Mouse (Mus musculus) hindbrain, embryonic 11.5 days (tissue): ENCODE data around the gene Crygn. TPM values are rescaled to one million over a fixed set of nuclear protein-coding genes. Genes with fewer than 3 reads are reported as not detected.

Experiments used
- ATAC-seq: fragments of 200-750 bp; cut with Nextera tagmentation; 2 replicates; pipeline ENCODE4 v1.8.0; 2017; ENCODE audit warnings: mild to moderate bottlenecking, moderate TSS enrichment, moderate library complexity; ENCODE audit not compliant: low FRiP score
- DNase-seq: peaks from one replicate; pipeline ENCODE4 v3.0.0-alpha.2; 2015; ENCODE audit warnings: low spot score
- H3K27ac ChIP-seq: fragments of 300-500 bp; sonication (generic); 2 replicates; pipeline ENCODE4 v1.5.1; 2014; ENCODE audit warnings: mild to moderate bottlenecking, low read depth, low read length
- H3K27me3 ChIP-seq: fragments of 300-500 bp; sonication (generic); 2 replicates; pipeline ENCODE4 v1.6.1; 2014; ENCODE audit warnings: mild to moderate bottlenecking, low read length, moderate library complexity, mixed read lengths; ENCODE audit not compliant: control insufficient read depth, insufficient read depth
- H3K36me3 ChIP-seq: fragments of 300-500 bp; sonication (generic); 2 replicates; pipeline ENCODE4 v1.6.1; 2014; ENCODE audit warnings: mild to moderate bottlenecking, low read length, moderate library complexity, mixed read lengths; ENCODE audit not compliant: control insufficient read depth, insufficient read depth
- H3K4me1 ChIP-seq: fragments of 300-500 bp; sonication (generic); replicated peaks from 2 replicates; pipeline ENCODE4 v1.6.1; 2014; ENCODE audit warnings: low read length, mixed read lengths; ENCODE audit not compliant: control insufficient read depth, insufficient read depth
- H3K4me2 ChIP-seq: fragments of 300-500 bp; sonication (generic); replicated peaks from 2 replicates; pipeline ENCODE4 v1.6.1; 2014; ENCODE audit warnings: mild to moderate bottlenecking, low read depth, low read length
- H3K4me3 ChIP-seq: fragments of 300-500 bp; sonication (generic); 2 replicates; pipeline ENCODE4 v1.5.1; 2014; ENCODE audit warnings: low read depth, low read length
- H3K9ac ChIP-seq: fragments of 300-500 bp; sonication (generic); 2 replicates; pipeline ENCODE4 v1.6.1; 2014; ENCODE audit warnings: low read depth, low read length
- H3K9me3 ChIP-seq: fragments of 300-500 bp; sonication (generic); 2 replicates; pipeline ENCODE4 v1.6.1; 2016; ENCODE audit warnings: low read length; ENCODE audit not compliant: control insufficient read depth
- WGBS: fragments of 180-500 bp; shearing (Covaris S2); extraction: QIAGEN DNeasy Blood & Tissue Kit; methylation state at CpG from one replicate; pipeline ENCODE4 v1.1.7; 2014; 5-methylcytosine and 5-hydroxymethylcytosine counted together
- polyA plus RNA-seq: library from polyadenylated mRNA; unstranded; fragments of >200 nt; fragmentation: Nextera tagmentation; extraction: Ambion mirVana; gene quantifications from 2 replicates; pipeline ENCODE4 v1.2.1, GENCODE M21; 2014

Crygn gene
- 0.84 TPM in 1 of 2 replicates, not detected in the other for polyA plus RNA-seq

GRCm38 (mm10) chr5:24757816-24758215, at the start of gene Crygn:
TSS of gene Crygn (minus strand) at chr5:24758008.
- H3K9me3 ChIP-seq, result no peaks in the 10 kb centered on the region
- no peak within 1 kb of the TSS for H3K9ac ChIP-seq
- DNase-seq (no peak), ATAC-seq (no peak)
- H3K4me1 ChIP-seq, result no peaks in the 10 kb centered on the region
- no peak within 1 kb of the TSS for H3K4me3 ChIP-seq
- no peak within 1 kb of the TSS for H3K27ac ChIP-seq
- no peaks in the 10 kb centered on the region for H3K36me3 ChIP-seq
- 29% methylated on average over 18 of the region's 18 CpGs for WGBS
- H3K27me3 ChIP-seq, result no peaks in the 10 kb centered on the region
- H3K4me2 ChIP-seq, result no peak within 1 kb of the TSS

- WGBS, result 84% methylated on average over 6 of the region's 6 CpGs
- no peak for ATAC-seq
- Histone ChIP-seq H3K4me2 (no peak overlapping the region), H3K9ac (no peak overlapping the region), H3K27ac (no peak overlapping the region), H3K4me1 (no peaks in the 10 kb centered on the region), H3K36me3 (peaks cover 2% of the 10 kb centered on the region; the same call in 1 of the 2 replicates), H3K9me3 (no peaks in the 10 kb centered on the region), H3K27me3 (no peaks in the 10 kb centered on the region), H3K4me3 (no peak overlapping the region)
- DNase-seq, result no peak
These were observed 47.4 kb upstream of the Crygn start for GRCm38 (mm10) chr5:24805222-24805621.

- 95% methylated on average over 8 of the region's 8 CpGs for WGBS
- no peaks in the 10 kb centered on the region for H3K27me3 ChIP-seq
- H3K4me3 ChIP-seq, result no peak overlapping the region
- peaks cover 2% of the 10 kb centered on the region; the same call in 1 of the 2 replicates for H3K36me3 ChIP-seq
- H3K9ac ChIP-seq, result no peak overlapping the region
- DNase-seq (no peak), ATAC-seq (no peak)
- no peaks in the 10 kb centered on the region for H3K4me1 ChIP-seq
- no peaks in the 10 kb centered on the region for H3K9me3 ChIP-seq
- no peak overlapping the region for H3K27ac ChIP-seq
- H3K4me2 ChIP-seq, result no peak overlapping the region
These were observed 46.9 kb upstream of the Crygn start for GRCm38 (mm10) chr5:24804661-24805060.

GRCm38 (mm10) chr5:24801841-24802624, 44.2 kb upstream of the Crygn start:
- WGBS, result 76% methylated on average over 6 of the region's 6 CpGs
- no peaks in the 10 kb centered on the region for H3K4me1 ChIP-seq
- ATAC-seq, result no peak
- no peak overlapping the region for H3K4me2 ChIP-seq
- peaks cover 2% of the 10 kb centered on the region; the same call in 1 of the 2 replicates for H3K36me3 ChIP-seq
- H3K9ac ChIP-seq, result no peak overlapping the region
- H3K27me3 ChIP-seq, result no peaks in the 10 kb centered on the region
- no peaks in the 10 kb centered on the region for H3K9me3 ChIP-seq
- H3K27ac ChIP-seq, result no peak overlapping the region
- no peak for DNase-seq
- no peak overlapping the region for H3K4me3 ChIP-seq

GRCm38 (mm10) chr5:24800416-24800815, 42.6 kb upstream of the Crygn start:
- Histone ChIP-seq H3K9ac (no peak overlapping the region), H3K36me3 (0 out of 2 replicates have a peak, but pooled peaks cover 2% of the 10 kb centered on the region), H3K4me1 (no peaks in the 10 kb centered on the region), H3K4me3 (no peak overlapping the region), H3K4me2 (no peak overlapping the region), H3K27ac (no peak overlapping the region), H3K9me3 (no peaks in the 10 kb centered on the region), H3K27me3 (no peaks in the 10 kb centered on the region)
- ATAC-seq (no peak), DNase-seq (no peak)

GRCm38 (mm10) chr5:24798639-24799038, 40.8 kb upstream of the Crygn start:
- H3K9me3 ChIP-seq, result no peaks in the 10 kb centered on the region
- DNase-seq, result no peak

GRCm38 (mm10) chr5:24797858-24798257, 40.0 kb upstream of the Crygn start:
- Histone ChIP-seq H3K27me3 (no peaks in the 10 kb centered on the region), H3K4me3 (no peak overlapping the region), H3K27ac (no peak overlapping the region), H3K9ac (no peak overlapping the region), H3K4me2 (no peak overlapping the region), H3K4me1 (no peaks in the 10 kb centered on the region), H3K9me3 (no peaks in the 10 kb centered on the region), H3K36me3 (no peaks in the 10 kb centered on the region)
- WGBS, result 64% methylated on average over 7 of the region's 7 CpGs
- ATAC-seq (no peak), DNase-seq (no peak)

More at GRCm38 (mm10) chr5:24798639-24799038, 40.8 kb upstream of the Crygn start:
- no peak overlapping the region for H3K27ac ChIP-seq
- H3K4me2 ChIP-seq, result no peak overlapping the region
- no peak for ATAC-seq
- H3K27me3 ChIP-seq, result no peaks in the 10 kb centered on the region
- H3K4me1 ChIP-seq, result no peaks in the 10 kb centered on the region
- H3K9ac ChIP-seq, result no peak overlapping the region
- no peak overlapping the region for H3K4me3 ChIP-seq
- 84% methylated on average over 10 of the region's 10 CpGs for WGBS
- 0 out of 2 replicates have a peak, but pooled peaks cover 2% of the 10 kb centered on the region for H3K36me3 ChIP-seq

- Histone ChIP-seq H3K27me3 (no peaks in the 10 kb centered on the region), H3K4me1 (no peaks in the 10 kb centered on the region), H3K4me3 (no peak overlapping the region), H3K9me3 (no peaks in the 10 kb centered on the region), H3K27ac (no peak overlapping the region), H3K9ac (no peak overlapping the region), H3K4me2 (no peak overlapping the region), H3K36me3 (no peaks in the 10 kb centered on the region)
- ATAC-seq (no peak), DNase-seq (no peak)
- WGBS, result 74% methylated on average over 7 of the region's 7 CpGs
These were observed 35.2 kb upstream of the Crygn start for GRCm38 (mm10) chr5:24792961-24793360.

GRCm38 (mm10) chr5:24782957-24783356, 25.1 kb upstream of the Crygn start:
- H3K9me3 ChIP-seq, result no peaks in the 10 kb centered on the region
- WGBS, result 84% methylated on average over 4 of the region's 4 CpGs
- no peak overlapping the region for H3K9ac ChIP-seq
- ATAC-seq (no peak), DNase-seq (no peak)
- H3K4me1 ChIP-seq, result no peaks in the 10 kb centered on the region
- peaks cover 2% of the 10 kb centered on the region; the same call in 1 of the 2 replicates for H3K27me3 ChIP-seq
- H3K36me3 ChIP-seq, result no peaks in the 10 kb centered on the region
- no peak overlapping the region for H3K4me3 ChIP-seq
- H3K4me2 ChIP-seq, result no peak overlapping the region
- no peak overlapping the region for H3K27ac ChIP-seq
